Mouse (Mus musculus): Measurements from ENCODE around the gene Znrf3. TPM values are rescaled to one million over a fixed set of nuclear protein-coding genes. Genes with fewer than 3 reads are reported as not detected.

The Znrf3 gene
- total RNA-seq, 2 experiments from 2014 or later: 19.5 to 20.2 TPM

- no peak for DNase-seq (ENCODE audit: low spot score in 2 of 2)
- intact Hi-C loops (cut with DNase I): no loop called here
Observed at GRCm38 (mm10) chr11:5411577-5411976, 33.1 kb downstream of the Znrf3 start.

GRCm38 (mm10) chr11:5404180-5404579, 40.5 kb downstream of the Znrf3 start:
- DNase-seq (ENCODE audit: low spot score in 2 of 2): no peak
- intact Hi-C loops (cut with DNase I): loop anchor here (5.0 kb wide), 1 partner anchor 38 kb away; the partner anchor contains the start of gene Znrf3

- intact Hi-C loops (cut with DNase I): loop anchor here (5.0 kb wide), 1 partner anchor 40 kb away; the partner anchor contains the start of gene Znrf3
- DNase-seq (ENCODE audit: low spot score in 2 of 2): no peak
Observed at GRCm38 (mm10) chr11:5402127-5402733, 42.4 kb downstream of the Znrf3 start.

- no peak for DNase-seq (ENCODE audit: low spot score in 2 of 2)
- intact Hi-C loops (cut with DNase I): no loop called here
Observed at GRCm38 (mm10) chr11:5398301-5399053, 46.2 kb downstream of the Znrf3 start.

- no peak for DNase-seq (ENCODE audit: low spot score in 2 of 2)
- intact Hi-C loops (cut with DNase I): no loop called here
Observed at GRCm38 (mm10) chr11:5390969-5391831, 53.4 kb downstream of the Znrf3 start.

- no peak for DNase-seq (ENCODE audit: low spot score in 2 of 2)
- intact Hi-C loops (cut with DNase I): no loop called here
Observed at GRCm38 (mm10) chr11:5382652-5383051, 62.0 kb downstream of the Znrf3 start.

GRCm38 (mm10) chr11:5381226-5381625, 63.4 kb downstream of the Znrf3 start:
- intact Hi-C loops (cut with DNase I): no loop called here
- DNase-seq (ENCODE audit: low spot score in 2 of 2): no peak

GRCm38 (mm10) chr11:5380275-5380674, 64.4 kb downstream of the Znrf3 start:
- intact Hi-C loops (cut with DNase I): no loop called here
- no peak for DNase-seq (ENCODE audit: low spot score in 2 of 2)

- intact Hi-C loops (cut with DNase I): no loop called here
- DNase-seq (ENCODE audit: low spot score in 2 of 2): no peak
Observed at GRCm38 (mm10) chr11:5369176-5369575, 75.5 kb downstream of the Znrf3 start.

GRCm38 (mm10) chr11:5368492-5368891, 76.2 kb downstream of the Znrf3 start:
- DNase-seq (ENCODE audit: low spot score in 2 of 2): no peak
- intact Hi-C loops (cut with DNase I): no loop called here

GRCm38 (mm10) chr11:5355266-5355764, 89.3 kb downstream of the Znrf3 start:
- intact Hi-C loops (cut with DNase I): no loop called here
- no peak for DNase-seq (ENCODE audit: low spot score in 2 of 2)

- intact Hi-C loops (cut with DNase I): no loop called here
- peak; percentile 52 to 65 for DNase-seq (ENCODE audit: low spot score in 2 of 2)
Observed at GRCm38 (mm10) chr11:5354753-5355152, 89.9 kb downstream of the Znrf3 start.

GRCm38 (mm10) chr11:5353032-5353431, 91.6 kb downstream of the Znrf3 start:
- DNase-seq (ENCODE audit: low spot score in 2 of 2): no peak
- intact Hi-C loops (cut with DNase I): no loop called here

- no peak for DNase-seq (ENCODE audit: low spot score in 2 of 2)
- intact Hi-C loops (cut with DNase I): no loop called here
Observed at GRCm38 (mm10) chr11:5349483-5349882, 95.2 kb downstream of the Znrf3 start.

GRCm38 (mm10) chr11:5346845-5347640, 97.6 kb downstream of the Znrf3 start:
- intact Hi-C loops (cut with DNase I): no loop called here
- no peak for DNase-seq (ENCODE audit: low spot score in 2 of 2)

GRCm38 (mm10) chr11:5343748-5344147, 100.9 kb downstream of the Znrf3 start:
- DNase-seq (ENCODE audit: low spot score in 2 of 2): no peak
- intact Hi-C loops (cut with DNase I): no loop called here

- intact Hi-C loops (cut with DNase I): no loop called here
Observed at GRCm38 (mm10) chr11:5339732-5340131, 104.9 kb downstream of the Znrf3 start.

GRCm38 (mm10) chr11:5336852-5337251, 107.8 kb downstream of the Znrf3 start:
- no peak for DNase-seq (ENCODE audit: low spot score in 2 of 2)
- intact Hi-C loops (cut with DNase I): no loop called here

More at GRCm38 (mm10) chr11:5339732-5340131, 104.9 kb downstream of the Znrf3 start:
- no peak for DNase-seq (ENCODE audit: low spot score in 2 of 2)

GRCm38 (mm10) chr11:5336269-5336668, 108.4 kb downstream of the Znrf3 start:
- DNase-seq (ENCODE audit: low spot score in 2 of 2): no peak
- intact Hi-C loops (cut with DNase I): no loop called here

Measured in left cerebral cortex, postnatal 36 days (tissue).